Mouse (Mus musculus) c-Kit-positive CD71-positive TER-119-positive erythroid progenitor cells, embryonic 14.5 days (primary cell): ENCODE results near the gene Srpx.

ENCODE experiments used
- DNase-seq: peaks from one replicate; pipeline ENCODE4 v3.0.0-alpha.2; 2013; ENCODE audit warnings: low spot score

Srpx gene

DNA sequence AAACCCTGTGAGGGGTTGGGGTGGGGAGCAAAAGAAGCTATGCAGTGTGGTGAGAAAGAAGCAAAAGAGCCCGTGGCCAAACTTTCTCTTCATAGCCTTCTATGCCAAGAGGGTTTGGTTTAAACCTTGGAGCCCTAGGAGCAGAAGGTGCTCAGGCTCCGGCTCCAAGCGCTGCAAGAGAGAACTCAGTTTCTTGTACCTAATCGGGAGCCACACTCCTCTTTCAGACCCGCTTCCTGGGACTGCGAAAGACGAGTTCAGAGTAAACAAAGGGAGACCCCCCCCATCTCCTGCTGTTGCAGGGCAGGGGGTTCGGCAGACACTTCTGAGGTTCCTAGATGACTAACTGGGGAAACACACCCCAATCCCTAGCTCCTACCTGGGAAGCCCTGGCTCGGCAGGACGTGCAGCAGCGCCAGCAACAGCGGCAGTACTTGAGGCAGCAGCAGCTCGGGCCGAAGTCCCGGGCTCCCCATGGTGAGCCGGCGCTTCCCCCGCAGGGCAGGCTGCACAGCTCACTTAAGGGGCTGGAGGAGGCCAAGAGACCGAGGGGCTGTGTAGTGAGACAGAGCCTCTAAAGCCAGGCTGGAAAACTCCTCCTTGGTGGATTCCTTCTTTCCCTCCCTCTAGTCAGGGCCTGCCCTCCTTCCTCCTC lies at the start of gene Srpx:
Gene Srpx (minus strand): TSS at position 645 of the 655 bp plus-strand sequence.
- DNase-seq: no peak

DNA sequence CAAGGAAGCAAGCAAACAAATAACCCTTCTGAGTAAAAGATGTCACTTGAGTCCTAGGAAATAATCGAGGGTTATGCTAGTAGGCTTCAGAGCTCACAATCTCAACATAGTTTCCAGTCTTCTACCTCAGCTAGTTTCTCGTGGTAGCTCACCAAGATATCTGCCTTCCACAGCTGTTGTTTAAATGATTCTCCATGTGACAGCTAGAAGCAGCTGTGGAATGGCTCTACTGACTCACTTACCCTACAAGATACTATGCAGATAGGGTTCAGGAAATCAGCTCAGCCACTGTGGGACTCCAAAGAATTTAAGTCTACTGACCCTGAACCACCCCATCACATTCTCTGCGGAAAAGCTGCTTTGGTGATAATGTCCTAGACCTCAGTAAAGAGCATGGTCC lies 34.9 kb upstream of the Srpx start:
- no peak for DNase-seq

DNA sequence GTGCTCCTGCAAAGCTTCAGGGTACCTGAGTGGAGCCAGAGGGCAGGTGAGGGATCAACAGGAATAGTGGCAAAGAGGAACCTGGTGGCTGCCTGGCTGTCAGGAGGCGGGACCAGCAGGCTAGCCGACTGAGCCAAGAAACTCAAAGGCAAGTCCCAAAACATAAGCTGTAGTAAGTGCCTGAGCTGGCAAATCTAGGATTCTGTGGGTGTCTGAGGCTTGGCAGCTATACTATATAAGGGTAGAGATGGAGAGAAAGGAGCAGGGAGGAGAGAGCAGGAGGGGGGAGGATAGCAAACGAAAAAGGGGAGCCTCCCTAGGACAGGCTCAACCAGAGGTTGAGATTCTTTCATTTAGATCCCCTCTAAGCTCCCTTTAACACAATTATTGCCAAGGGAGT lies 1.7 kb downstream of the Srpx start:
- DNase-seq: no peak

DNA sequence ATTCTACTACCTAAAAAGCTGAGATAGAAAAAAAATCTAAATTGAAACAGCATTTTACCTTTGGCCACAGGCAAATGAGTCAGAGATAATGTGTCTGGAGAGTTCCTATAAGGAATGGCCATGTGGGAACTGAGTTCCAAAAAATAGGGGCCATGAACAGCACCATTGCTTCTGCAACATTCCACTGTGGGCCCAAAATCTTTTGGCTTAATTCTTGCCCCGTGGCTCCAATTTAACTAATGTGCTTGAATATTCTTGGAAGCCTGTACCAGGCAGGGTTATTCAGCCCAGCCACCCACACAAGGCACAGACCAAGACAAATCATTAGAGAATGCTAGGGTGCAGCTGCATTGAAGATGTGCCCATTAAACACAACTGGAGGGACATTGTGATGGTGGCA lies 6.8 kb downstream of the Srpx start:
- DNase-seq: no peak

DNA sequence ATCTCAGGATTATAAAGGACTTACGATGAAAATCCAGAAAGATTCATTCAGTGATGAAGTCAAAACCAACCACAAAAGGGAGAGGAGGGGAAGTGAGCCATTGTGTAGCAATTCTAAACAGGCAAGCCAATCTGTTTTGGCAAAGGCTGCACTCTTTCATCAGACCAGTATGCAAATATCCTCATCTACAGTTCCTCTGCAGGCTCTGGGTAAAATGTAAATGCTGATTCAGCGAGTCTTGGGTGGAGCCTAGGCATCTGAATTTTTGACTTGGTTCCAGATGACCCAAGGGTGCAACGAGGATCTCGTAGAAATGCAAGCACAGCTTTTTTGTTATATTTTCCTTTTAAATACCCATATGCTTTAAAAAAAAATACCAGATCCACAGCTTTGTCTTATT lies 9.0 kb downstream of the Srpx start:
- DNase-seq: no peak

DNA sequence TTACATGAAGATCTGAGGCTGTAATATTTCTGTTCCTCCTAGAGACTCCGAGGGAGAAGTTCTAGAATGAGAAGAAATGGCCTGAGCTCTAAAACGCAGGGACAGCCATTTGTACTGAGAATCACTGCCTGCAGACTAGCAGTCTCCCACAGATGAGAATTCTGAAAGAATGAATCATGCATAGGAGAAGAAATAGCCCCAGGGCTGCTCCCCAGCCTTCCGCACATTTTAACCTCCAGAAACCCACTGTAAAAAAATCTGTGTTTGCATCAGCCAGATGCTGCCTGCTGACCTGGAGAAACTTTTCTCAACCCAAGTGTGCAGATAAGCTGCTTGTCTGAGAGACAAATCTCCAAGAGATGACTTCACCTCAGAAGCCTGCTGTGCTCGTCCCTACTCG lies 12.0 kb downstream of the Srpx start:
- DNase-seq: no peak

DNA sequence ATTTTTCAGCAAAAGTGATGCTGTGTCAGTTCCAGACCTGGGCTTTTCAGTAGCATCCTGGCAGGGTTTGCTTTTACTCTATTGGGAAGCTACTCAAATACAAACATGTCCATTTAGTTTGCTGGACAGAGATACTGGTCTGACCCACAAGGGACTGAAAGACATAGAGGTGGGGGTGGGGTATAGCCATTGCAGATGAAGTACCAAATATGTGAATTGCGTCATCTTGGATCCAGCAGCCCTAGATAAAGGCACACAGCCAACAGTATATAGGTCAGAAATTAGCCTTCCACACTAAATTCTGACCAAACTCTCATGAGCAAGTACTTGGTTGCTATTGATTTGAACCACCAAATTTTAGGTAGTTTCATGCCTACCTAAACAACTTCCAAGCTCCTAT lies 14.8 kb downstream of the Srpx start:
- no peak for DNase-seq

DNA sequence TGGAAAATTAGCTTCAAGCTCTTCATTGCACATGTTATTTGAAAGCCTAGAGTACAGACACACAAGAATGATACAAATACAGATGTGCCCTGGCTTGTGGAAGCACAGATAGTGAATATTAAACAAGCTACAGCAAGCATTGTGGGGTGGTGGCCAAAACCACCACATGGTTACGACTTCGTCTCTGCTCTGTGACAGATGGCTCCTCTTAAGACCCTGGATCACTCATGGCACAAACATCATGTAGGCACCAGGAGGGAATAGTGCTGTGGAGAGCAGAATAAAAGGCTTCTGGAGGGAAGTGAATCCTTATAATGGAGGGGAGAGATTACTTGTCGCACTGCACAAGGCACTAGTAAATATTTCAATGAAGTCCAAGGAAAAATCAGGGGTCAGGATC lies 21.7 kb downstream of the Srpx start:
- no peak for DNase-seq

DNA sequence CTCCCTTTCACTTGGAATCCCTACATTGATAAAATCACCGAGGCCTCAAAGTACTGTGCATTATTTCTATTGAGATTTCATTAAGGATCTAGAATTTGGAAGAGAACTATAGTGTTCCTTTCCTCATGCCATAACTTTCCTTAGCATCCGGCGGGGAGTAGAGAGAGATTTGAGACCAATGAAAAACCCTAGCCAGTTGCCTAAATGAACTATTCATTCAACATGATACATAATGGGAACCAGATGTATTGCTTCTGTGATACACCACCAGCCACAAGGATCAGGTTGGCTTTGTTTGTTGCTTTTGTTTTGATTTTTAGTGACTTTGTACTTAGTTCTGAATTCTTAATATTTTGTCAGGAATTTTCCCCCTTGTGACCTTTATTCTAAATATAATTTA lies 37.1 kb downstream of the Srpx start:
- DNase-seq: no peak

DNA sequence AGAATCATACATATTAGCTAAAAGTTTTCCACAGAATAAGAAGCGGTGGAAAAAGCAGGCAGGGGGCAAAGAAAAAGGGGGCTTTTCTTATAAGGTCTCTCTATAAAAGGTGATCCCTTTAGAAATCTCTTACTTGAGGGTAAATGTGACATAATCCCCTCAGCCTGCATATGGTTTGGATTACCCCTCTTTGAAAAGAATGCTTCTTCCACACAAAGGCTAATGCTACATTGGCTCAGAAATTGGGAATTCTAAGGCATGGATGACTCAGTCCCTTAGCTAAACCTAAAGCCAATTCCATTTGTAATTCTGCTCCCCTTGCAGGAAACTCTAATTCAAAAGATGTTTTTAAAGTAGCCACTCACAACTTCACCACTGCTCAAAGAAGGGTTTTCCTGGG lies 37.5 kb downstream of the Srpx start:
- no peak for DNase-seq

DNA sequence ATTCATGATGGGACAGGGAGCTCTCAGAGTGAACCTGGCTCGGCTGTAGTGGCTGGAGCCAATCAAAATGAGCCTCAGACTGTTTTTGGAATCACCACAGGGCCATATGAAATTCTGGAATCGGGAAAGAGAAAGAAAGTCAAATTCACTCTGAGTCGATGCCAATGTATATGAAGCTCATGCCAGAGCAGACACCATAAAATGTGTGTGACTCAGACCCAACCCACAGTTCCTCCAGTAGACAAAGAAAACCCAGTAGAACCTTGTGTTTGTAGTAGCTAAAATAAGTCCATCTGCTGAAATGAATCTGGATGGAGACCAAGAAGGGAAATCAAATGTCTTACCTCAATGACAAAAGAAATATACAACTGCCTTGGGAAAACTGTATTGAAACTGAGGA lies 43.5 kb downstream of the Srpx start:
- DNase-seq: no peak

DNA sequence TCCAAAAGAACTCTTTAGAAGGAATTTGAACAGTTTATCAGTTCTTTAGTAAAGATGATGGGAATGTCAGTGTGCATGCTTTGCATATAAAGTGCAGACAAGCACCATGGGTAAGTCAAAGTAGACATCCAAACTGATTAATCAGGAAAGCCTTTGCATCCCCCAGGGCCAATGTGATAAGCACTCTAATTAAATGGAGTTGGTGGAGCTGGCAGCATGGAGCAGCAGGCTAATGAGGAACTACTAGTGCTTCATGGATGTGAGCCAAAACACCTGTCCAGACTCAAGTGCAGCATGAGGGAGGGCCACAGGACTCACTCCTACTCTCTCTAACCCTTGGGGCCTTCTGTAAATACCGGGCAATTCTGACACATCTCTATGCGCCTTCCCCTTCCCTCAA lies 46.0 kb downstream of the Srpx start:
- no peak for DNase-seq

DNA sequence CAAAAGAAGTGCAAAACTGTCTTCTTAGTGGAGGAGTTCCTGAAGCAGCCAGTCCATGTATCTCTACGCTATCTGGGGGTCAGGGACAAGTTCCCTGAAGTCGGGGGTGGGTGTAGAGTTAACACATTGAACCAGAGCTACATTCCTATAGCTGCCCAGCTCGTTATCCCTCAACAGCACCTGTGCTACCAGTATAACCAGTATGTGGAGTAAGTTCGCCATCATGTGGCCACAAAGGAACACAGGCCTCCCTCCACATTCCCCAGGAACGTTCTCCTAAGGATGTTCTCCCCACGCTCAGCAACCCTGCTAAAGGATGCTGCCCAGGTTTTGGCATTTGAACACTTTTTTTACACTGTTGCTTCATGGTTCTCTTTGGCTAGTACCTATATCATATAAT lies 46.8 kb downstream of the Srpx start:
- DNase-seq: no peak

DNA sequence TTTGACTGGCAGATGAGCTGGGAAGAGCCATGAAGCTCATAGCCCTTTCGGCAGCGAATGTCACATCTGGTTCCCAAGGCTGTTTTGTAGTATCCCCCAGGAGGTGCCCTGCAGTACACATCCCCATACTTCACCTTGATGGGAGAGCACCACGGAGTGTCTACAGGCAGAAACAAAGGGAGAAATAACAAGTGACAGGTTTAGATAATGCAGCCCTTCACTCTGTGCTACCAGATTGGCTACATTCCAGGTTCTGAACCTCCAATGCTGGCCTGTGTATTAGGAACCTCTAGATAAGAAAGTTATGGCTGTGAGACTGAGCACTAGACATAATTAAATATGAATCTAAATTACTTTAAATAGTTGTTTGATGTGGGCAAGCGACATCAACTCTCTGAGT lies 48.1 kb downstream of the Srpx start:
- no peak for DNase-seq

DNA sequence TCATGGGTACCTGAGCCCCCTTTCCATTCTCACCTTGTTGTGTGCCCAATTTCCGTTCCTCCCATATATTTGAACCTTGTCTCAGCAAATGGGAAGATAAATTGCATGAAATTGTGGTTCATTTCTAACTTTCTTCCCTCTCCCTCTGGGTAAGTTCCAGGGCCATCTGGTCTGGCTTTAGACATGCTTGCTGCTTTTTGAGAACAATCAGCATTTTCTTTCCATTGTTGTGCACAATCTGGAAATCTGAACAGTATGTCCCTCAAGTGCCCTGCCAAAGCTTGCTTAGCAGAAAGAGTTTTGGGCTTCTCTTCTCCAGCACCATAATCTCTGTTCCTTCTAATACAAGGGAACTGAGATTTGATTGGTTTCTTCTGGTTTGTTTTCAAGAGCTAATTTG lies 53.7 kb downstream of the Srpx start:
- DNase-seq: no peak

DNA sequence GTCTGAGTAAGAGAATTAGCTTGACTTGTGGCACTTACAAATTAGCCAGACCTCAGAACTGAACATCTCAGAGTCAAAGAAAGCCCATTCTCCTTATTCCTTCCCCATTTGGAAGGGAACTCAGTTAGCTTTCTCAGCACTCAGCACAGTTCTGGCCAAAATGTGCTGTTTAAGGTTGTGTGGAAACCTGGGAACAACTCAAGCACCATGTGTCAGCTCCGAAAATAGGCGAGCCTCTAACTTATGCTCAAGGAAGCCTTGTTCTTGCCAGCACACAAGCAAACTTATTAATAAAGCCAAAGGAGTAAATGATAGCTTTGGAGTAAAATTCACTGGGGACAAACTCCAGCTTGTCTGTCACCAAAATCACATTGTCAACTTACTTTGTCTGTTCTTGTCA lies 54.1 kb downstream of the Srpx start:
- DNase-seq: no peak

DNA sequence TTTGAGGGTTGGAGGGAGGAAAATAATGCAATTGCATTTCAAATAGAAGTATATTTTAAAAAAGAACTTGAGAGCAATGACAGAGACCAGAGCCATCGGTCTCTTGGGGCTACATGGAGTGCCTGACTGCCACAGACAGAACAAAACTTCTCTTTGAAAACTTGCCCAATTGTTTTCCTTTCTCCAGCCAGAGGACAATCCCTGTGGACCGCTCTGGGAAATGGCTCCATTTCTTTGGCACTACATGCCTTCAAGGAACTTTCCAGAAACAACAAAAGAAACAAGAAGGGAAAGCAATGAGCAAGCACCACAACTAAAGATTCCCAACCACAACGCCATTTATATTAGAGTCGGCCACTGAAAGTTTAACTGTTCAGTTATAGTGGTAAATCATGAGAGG lies 55.3 kb downstream of the Srpx start:
- DNase-seq: no peak

DNA sequence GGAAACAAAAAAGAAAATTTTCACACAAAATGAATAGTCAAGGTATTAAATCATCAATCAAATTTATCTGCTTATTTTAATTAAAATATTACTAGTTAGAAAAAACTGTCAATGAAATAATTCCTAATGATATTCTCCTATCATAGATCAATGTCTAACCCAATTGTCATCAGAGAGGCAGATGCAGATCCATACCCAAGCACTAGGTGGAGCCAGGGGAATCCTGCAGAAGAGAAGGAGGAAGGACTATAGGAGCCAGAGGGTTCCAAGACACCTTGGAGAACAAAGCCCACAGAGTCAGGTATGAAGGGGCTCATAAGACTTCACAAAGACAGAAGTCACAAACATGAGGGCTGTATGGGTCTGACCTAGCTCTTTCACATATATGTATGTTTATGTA lies 82.8 kb downstream of the Srpx start:
- DNase-seq: no peak

DNA sequence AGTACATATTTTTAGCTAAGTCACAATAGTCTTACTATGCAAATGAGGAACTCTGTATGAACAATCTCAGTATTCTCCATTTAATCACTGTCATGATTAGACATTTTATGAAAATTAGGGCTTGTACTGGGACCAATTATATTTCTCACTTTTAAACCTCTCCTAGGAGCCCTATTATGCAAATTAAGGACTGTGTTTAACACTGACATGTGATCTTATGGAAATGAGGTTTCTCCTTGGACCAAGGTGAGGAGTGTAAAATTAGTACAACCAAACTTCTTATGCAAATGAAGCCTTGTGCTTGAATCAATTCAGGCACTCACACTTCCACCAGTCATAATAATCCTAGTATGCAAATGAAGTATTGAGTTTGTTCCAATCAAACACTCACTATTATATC lies 107.3 kb downstream of the Srpx start:
- DNase-seq: no peak

DNA sequence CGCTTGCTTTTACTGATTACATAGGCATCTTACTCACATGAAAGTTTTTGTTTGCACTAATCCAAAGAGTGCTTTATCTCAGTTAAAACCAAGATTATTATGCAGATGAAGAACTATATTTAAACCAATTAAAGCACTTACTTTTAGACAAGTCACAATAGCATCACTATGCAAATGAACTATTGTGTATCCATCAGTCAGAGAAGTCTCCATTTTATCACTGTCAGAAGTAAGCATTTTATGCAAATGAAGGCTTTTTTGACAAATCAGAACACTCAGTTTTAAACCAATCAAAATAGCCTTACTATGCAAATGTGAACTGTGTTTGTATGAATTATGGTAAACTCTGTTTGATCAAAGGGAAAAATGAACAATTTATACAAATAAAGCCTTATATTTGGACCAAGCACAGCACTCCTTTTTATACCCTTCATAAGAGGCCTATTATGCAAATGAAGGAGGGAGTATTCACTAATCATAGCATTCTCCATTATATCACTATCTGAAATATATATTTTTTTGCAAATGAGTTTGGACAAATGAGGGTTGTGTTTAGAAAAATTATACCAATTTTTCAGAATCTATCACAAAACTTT lies 109.7 kb downstream of the Srpx start:
- no peak for DNase-seq

DNA sequence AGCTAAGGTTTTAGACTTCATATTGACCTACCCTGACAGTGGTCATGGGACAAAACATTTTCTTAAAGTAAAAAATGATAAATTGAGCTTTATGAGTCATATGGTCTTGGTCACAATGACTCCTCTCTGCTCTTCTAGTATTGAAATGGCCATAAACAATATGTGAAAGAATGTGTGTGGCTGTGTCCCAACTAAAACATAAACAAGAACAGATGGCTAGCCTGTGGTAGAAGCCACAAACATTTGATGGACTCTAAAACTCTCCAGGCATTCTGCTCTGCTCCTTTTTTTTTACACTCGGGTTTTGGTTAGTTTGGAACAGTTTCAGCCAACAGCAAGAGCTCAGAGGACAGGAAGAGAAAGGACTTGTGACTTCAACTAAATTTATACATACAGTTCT lies 111.6 kb downstream of the Srpx start:
- no peak for DNase-seq

DNA sequence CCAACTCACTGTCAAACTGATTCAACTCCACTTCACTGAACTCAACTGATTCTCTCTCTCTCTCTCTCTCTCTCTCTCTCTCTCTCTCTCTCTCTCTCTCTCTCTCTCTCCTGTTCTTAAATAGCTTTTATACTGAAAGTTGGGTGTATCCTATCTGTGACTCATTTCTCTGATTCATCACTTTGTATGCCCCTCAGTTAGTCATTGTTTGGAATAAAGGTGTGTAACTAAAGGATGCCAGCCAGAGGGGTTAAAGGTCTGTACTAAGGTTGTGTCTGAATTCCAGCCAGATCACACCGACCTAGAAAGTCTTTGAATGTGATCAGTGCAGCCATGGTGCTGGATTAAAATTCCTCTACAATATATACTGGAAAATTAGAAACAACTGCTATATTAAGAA lies 116.8 kb downstream of the Srpx start:
- DNase-seq: no peak
